Mouse (Mus musculus): ENCODE data around the gene Slc22a3.

Gene Slc22a3

DNA sequence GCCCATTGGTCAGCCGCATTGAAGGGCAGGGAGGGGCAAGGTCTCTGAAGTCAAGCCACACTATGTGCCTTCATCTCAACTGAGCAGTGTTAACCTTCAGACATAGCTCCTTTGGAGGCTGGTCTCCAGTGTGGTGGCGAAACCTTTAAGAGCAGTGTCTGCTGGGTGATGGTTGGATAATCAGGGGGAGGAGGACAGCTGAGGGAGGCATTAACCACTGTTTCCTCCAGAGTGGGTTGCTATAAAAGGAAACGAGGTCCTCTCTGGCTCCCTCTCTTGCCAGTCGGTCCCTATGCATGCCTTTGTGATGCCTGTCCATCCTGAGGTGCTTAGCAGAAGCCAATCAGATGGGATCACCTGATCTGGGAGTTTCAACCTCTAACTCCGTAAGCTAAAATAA, 38.8 kb downstream of the Slc22a3 start:
- no peak for DNase-seq (ENCODE audit: low spot score in 2 of 2)

DNA sequence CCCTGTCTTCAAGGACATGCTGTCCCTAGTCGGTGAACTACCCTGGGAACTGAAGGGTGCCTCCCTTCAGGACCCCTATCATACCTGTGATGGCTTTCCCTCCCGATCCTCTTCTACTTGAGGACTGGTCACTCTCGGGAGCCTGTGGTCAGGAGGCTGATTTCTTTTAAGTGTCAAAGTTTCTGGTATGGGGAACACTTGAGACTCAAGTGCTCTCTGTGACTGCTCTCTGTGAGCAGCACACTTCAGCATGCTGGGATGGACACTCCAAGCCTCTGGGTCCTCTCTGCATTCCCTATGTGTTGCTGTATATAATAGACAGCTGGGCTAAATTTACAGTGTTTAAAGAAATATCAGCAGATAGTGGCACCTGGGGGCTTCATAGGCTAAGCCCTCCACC, 39.9 kb downstream of the Slc22a3 start:
- no peak for DNase-seq (ENCODE audit: low spot score in 2 of 2)

DNA sequence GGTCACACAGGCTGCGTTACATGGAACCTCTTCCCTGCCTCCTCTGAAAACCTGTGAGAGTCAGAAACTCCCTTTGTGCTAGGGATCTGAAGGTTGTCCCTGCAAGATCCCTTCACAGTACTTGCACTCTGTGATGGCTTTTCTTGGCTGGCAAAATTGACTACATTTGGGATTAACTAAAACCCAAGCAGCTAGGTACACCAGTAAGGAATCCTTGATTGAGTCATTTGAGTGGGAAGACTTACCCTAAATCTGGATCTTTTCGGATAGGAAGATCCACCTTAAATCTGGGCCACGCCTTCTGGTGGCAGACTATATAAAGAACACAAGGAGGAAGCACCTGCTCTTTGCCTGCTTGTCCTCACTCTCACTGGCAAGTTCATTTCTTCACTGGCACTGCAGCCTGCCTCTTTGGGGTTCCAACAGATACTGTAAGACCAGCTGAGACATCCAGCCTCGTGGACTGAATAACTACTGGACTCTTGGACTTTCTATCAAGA, 41.0 kb downstream of the Slc22a3 start:
- DNase-seq (ENCODE audit: low spot score in 2 of 2), result peak in 1 of 2 experiments; percentile 39

DNA sequence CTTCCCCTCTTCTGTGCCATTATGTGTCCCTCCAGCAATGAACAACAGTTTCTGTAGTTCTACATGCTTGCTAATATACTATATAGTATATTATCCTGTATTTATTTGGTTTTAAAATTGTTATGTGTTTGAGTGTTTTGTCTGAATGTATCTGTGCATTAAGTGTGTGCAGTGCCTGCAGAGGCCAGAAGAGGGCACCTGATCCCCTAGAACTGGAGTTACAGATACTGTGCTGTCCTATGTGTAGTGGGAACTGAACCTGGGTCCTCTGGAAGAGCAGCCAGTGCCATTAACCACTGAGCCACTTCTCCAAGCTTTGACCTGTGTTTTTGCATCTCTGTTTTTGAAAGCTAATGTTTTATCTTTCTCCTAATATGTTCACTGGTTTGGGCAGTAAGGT, 46.3 kb downstream of the Slc22a3 start:
- no peak for DNase-seq (ENCODE audit: low spot score in 2 of 2)

DNA sequence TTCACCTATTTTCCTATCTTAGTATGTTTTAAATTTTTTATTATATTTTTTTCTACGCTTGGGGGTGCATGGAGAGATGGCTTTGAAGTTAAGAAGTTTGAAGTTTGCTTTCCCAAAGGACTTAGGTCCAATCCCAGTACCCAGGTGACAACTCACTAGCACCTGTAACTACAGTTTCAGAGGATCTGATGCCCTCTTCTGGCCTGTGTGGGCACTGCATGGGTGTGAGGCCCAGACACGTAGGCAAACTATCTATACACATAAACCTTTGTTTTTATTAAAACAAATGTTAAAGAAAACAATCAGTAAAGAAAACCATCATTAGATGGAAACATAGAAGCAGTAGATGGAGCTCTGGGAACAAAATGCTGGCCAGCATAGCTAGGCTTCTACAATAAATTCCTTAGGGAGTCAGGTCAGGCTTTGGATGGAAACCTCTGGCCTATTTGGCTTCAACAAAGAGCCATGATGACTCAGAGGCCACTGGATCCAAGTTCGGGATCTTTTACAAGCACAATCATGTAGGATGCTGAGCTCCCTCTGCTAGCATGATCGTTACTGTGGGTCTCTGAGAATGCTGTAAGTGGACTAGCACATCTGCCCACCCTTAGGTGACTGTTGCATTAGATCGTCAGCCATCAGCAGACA, 52.2 kb downstream of the Slc22a3 start:
- DNase-seq (ENCODE audit: low spot score in 2 of 2), result no peak

DNA sequence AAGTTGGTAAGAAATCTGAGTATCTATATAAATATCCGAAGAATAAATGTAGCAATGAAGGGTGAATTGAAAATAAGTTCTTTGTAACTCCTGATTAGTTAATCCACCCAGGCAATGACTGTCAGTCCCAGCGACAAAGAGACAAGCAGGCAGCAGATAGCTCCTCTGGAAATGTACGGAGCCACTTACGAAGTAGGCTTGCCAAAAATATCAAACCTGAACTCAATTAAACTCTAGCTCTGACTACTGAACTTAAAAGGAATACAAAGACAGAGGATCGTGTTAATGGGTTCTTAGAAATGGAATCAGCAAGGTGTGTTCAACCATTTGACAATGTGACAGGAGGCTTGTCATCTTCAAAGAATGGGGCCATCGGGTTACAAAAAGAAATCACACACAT, 53.8 kb downstream of the Slc22a3 start:
- DNase-seq (ENCODE audit: low spot score in 2 of 2), result peak in 1 of 2 experiments; percentile 45

DNA sequence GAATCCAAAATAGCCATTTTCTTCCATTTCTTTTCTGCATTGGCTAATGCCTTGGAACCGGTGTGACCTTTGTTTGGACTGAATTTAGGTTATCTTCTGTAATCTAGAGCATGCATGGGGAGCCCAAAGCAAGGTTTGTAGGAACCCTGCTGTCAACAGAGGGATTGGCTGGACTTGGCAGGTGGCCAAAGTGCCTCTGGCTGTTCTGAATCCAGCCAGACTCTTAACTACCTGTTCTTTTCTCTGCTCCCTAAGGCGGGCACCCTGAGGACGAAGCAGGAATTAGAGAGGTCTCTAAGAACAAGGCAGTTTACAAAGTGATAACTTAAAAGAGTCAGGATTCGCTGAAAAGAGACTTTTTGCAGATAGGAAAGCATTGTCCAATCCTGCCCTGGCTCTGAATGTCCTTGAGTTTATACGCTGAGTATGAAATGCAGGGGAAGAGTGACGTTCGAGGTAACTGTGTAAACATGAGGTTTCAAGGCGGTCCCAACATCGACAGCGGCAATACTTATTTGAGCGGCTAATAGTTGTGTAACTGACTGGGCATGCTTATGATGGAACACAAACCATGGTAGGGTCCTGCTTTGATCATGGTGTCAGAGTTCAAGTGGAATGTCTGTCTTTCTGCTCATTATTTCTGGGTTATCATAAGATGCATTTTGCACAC, 54.5 kb downstream of the Slc22a3 start:
- no peak for DNase-seq (ENCODE audit: low spot score in 2 of 2)

DNA sequence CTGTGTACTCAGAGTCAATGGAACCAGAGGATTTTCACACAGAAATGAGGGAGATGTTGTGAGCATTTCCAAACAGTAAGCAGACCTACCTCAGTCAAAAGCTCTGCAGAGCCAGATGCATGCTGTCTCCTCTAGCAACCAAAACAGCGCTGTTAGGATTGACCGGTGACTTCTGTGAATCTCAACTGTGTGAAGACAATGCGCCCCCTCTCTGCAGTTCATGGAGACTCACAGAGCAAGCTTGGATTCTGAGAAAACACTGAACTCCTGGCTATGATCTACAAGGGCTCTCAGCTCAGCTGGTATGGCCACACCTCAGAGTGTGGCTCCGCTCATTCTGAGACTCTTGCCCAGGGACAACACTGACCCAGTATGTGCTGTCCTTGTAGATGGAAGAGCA, 56.3 kb downstream of the Slc22a3 start:
- no peak for DNase-seq (ENCODE audit: low spot score in 2 of 2)

DNA sequence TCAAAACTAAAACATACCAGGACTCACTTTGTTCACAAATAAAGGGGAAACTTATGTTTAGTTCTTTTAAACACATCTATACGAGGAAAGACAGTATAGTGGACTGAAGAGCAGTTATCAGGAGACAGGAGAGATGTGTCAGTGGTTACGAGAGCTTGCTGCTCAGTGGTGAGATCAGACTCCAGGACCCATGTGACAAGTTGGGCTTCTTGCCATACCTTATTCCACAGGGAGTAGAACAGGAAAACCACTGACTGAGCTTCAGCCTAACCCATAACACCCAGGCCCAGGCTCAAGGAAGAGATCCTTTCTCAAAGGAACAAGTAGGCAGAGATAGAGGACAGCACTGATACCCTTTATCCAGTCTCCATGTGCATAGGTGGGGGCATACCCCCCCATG, 62.9 kb downstream of the Slc22a3 start:
- DNase-seq (ENCODE audit: low spot score in 2 of 2), result no peak

DNA sequence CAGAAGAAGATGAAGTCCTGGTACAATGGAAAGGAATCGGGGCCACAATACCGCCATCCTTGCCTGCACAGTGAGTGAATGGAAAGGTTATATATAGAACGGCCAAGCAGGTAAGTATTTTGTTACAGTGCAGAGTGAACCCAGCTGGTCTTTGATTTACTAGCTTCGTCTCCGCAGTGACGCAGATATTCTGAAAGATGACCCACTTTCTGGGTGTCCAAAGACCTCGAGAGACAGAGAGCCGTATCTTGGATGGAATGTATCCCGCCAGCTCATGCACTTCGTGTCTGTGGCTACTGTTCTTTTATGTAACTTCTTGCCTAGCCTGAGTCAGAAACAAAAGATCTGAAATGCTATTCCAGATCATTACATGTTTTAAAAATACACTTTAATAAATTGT, 69.7 kb downstream of the Slc22a3 start:
- no peak for DNase-seq (ENCODE audit: low spot score in 2 of 2)

DNA sequence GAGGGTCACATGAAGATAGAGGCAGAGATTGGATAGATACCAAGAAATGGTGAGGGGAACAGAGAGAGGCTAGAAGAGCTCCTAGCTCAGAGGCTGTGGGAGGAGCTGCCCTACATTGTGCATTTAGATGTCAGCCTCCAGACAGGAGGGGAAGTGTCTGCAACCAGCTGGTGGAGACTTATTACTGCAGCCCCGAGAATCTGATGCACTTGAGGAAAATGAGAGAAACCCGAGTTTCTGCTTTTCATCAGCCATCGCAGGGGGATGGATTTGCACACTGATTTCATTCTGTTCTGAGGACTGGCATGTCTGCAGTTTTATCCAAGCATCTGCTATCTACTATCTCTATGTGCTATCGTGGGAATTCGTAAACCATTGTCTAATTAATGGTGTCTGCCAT, 75.8 kb downstream of the Slc22a3 start:
- DNase-seq (ENCODE audit: low spot score in 2 of 2), result peak; percentile 40 to 46

DNA sequence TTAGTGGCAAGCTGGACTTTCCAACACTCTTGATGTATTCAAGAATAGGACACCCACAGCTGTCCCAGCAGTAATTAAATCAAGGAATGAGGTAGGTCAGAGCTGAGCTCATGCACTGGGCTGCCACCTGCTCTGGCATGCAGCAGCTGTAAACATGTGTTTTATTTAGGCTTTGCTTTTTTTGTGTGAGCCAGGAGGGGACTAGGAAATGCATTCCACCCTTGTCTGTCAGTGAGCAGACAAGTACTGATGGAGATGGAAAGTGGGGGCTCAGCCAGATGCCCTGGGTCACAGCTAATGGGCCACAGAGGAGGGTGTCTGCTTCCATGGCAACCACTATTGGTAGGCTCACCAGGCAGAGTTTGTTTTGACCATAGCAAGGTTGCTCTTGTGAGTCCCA, 79.1 kb downstream of the Slc22a3 start:
- DNase-seq (ENCODE audit: low spot score in 2 of 2), result no peak

DNA sequence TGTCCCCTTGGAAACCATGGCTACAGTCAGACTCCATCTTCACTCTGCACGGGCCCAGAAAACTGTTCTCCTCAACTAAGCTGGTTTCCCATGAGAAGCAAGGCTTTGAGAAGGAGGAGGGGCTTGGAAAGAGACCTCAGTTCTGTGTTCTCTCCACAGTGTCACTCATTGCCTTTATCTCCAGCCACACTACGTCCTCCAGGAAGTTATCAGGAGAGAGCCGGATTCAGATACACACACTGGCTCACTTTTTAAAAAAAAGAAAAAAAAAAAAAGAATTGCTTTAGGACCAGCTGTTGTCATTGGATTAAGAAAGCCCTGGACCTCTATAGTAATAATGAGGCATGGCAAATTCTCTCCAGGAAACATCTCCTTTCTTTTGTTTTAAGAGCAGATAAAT, 80.3 kb downstream of the Slc22a3 start:
- no peak for DNase-seq (ENCODE audit: low spot score in 2 of 2)

DNA sequence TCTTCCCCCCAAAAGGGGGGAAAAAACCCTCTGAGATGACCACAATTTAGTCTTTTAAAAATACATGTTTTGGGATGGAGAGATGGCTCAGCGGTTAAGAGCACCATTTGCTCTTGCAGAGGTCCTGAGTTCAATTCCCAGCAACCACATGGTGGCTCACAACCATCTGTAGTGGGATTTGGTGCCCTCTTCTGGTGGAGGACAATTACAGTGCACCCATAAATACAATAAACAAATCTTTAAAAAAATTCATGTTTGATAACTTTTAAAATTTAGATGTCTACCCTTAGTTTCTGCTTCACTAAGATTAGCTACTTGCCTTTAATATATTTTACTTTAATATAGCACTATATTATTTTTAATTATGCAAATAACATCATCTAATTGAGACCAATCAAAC, 85.4 kb downstream of the Slc22a3 start:
- DNase-seq (ENCODE audit: low spot score in 2 of 2), result no peak

DNA sequence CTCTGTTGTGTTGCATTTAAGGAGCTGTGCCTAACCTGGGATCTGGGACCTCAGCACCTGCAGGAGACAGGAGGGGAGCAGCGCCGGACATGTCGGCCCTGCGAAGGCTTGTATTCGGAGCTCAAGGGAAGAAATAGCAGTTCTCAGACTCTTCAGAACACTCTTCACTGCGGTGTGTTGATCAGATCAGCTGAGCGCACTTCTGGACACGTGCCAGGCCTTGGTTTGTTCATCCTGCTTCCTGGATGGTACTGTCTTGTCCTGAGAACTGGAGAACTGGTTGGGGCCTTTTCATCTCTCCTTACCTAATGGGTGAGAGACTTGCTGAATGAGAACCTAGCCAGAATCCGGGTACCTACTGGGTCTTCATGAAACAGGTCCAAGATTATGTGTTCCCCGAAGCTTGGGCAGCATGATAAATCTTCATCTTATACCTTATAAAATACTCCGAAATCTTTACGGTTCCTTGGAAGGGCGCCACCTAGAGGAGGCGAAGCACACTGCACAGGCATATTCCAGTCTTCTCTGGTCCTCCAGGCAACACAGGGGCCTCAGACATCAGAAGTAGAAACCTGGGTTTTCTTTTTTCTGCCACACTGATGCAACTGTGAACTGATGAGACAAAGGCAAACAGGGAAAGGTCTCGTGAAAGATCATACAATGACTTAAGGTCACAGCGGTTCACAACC, 86.5 kb downstream of the Slc22a3 start:
- peak in 1 of 2 experiments; percentile 24 for DNase-seq (ENCODE audit: low spot score in 2 of 2)

DNA sequence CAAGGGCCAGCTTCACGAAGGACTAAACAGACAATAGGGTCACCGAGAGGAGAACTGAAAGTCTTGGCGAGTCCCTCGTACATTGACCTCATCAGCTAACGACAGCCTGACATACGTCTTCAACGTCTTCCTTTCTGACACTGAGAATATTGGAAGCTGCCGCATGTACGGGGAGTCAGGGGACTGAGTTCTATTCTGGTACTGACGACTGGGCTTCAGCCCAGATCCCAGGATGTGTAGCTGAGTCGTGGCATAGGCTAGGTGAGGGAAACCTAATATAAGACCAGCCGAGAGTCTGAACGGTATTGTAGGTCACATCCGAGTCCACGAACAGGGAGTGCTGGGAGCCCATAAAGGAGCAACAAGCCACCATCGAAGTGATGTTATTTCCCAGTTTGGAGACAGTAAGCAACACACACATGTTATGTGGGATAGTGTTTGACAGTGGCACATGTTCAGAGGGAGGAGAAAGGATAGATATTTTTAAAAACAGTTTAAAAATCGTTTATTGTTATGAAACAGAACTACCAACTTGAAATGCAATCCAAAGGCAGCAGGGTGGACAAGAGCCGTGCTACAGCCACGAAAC, 87.9 kb downstream of the Slc22a3 start:
- peak in 1 of 2 experiments; percentile 14 for DNase-seq (ENCODE audit: low spot score in 2 of 2)

DNA sequence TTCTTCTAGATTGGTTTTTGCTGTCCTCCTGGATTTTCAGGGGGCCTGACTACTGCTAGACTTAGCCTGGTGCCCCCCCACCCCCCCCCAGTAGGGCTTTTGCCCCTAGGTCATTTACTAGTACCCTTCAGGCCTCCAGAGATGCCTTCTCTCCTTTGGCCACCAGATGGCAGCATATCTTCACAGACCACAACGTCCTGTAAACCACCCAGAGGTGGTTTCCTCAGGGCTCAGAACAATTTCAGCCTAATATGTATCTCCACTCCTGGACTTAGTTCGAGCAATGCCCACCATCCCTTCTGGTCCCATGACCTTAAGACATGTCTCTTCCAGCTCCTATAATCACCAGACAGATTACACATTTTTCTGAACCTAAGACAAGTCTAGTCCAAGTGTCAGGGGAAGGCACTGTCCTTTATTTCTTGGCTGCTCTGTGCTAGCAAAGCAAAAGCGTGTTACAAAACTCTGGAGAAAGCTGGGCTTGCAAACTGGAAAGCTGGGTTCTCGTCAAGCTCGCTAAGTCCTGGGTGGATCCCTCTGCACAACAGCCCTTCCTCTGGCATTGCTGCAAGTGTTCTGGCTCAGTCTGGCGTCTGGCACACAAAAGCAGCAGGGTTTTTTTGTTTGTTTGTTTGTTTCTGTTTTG, 91.1 kb downstream of the Slc22a3 start:
- peak in 1 of 2 experiments; percentile 83 for DNase-seq (ENCODE audit: low spot score in 2 of 2)

DNA sequence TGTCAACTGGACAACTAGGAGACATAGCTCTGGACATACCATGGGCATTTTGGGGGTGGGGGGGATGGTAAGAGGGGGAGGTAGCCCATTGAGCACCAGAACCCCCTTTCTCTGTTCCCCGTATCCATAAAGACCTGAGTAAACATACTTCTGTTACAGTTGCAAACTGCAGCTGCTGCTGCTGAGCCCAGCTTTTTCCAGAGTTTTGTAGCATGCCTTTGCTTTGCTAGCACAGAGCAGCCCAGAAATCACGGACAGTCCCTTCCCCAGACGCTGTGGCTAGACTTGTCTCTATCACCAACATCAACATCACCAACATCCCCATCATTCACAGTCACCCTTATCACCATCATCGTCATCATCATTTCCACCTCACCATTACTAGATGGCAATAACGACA, 91.8 kb downstream of the Slc22a3 start:
- DNase-seq (ENCODE audit: low spot score in 2 of 2), result no peak

DNA sequence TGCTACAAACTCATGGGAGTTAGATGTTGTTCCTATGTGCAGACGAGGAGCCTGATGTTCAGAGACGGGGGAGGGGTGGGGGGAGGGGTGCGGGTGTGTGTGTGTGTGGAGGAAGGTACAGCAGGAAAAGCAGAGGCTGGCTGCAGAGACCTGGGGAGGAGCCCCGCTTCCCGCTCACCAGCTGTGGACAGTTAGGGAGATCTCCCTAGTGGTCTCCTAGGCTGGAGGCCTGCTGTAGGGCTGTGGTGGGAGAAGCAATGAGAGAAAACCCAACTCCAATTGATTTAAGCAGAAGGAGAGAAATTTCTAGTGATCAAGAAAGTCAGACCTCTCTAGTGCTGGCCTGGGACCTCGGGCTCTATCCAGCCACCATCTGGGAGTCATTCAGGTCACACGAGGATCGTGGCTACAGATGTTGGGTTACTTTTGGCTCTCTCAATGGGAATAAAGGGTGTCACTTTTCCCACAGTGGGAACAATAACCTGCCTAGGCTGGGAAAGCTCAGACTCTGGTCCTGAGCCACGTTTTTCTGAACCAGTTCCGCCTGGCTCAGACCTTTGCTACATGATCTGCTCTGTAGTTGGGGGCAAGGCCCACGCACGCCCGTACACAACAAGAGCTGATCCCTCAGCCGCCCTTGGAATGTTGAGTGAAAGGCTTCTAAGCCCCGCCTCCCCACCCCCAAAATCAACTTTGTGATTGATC, 92.3 kb downstream of the Slc22a3 start:
- DNase-seq (ENCODE audit: low spot score in 2 of 2), result no peak

DNA sequence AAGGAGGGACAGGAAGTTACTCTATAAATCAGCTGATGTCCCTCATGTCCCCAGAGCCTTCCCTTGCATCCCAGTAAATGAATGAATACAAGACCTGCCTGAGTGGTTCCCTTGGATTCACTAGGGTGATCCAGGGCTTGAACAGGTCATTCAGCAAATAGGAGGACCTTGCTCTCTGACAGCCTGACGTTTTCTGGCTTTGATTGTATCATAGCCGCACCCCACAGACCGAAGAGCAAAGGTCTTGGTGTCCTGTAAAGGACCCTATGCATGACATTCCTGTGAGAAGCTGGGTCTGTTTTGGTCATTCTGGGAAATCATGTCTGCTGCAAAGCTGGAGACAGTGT, 94.6 kb downstream of the Slc22a3 start:
- no peak for DNase-seq (ENCODE audit: low spot score in 2 of 2)

DNA sequence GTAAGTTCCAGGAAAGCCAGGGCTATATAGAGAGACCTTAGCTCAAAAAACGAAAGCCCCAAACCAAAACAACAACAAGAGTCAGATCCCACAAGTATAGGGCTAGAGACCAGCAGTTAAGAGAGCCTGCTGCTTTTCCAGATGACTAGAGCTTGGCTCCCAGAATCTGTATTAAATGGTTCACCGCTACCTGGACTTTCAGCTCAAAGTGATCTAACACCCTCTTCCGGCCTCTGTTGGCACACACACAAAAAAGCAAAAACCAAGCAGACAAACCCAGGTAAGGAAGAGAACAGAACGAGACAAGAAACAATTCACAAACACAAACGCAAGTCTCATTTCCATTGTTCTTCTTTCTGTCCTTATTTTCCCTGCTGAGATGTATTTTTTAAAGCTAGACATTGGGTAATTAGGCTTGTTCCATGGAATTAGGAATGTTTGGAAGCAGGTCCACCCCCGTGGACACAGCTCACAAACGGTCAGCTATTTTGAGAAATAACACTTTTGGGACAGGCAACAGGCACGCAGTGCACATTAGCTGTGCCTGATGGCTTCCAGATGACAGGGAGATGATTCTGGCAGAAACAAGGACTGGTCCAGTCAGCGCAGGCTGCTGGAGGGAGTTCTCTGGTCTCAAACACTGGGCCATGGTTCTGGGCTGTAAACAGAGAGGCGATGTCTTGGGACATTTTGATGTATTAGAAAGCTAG, 95.2 kb downstream of the Slc22a3 start:
- DNase-seq (ENCODE audit: low spot score in 2 of 2), result no peak

Data from left cerebral cortex, adult 9 months (tissue).